Mouse (Mus musculus): Measurements from ENCODE around the gene Scaf1. TPM values are rescaled to one million over a fixed set of nuclear protein-coding genes. Genes with fewer than 3 reads are reported as not detected.

Scaf1 gene
- polyA plus RNA-seq, 1 experiment from 2014 or later: 36.5 TPM

DNA sequence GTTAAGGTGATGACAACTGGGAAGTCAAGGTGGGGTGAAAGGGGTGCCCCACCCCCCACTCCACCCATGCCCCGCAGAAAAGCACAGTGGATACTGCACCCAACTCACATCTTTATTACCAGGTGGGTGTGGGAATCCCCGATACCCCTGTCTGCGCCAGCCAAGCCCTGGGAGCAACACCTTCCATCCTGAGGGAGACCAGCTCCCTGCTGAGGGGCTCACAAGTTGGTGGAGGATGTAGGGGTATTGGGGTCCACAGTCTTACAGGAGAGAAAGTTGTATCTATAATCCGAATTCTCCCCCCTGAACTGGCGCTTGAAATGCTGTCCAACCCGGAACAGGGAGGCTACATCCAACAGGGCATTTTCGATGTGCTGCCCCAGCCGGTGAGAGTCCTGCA, 56.9 kb downstream of the Scaf1 start:
- Histone ChIP-seq H3K4me1 (no peaks in the 10 kb centered on the region; the same call in 1 of the 2 replicates), H3K27ac (no peak overlapping the region), H3K4me2 (no peak overlapping the region), H3K9me3 (no peaks in the 10 kb centered on the region), H3K4me3 (no peak overlapping the region), H3K36me3 (peaks cover 6% of the 10 kb centered on the region; the same call in 1 of the 2 replicates), H3K27me3 (no peaks in the 10 kb centered on the region), H3K9ac (no peak overlapping the region)
- WGBS: 76% methylated on average over 8 of the region's 8 CpGs
- ATAC-seq (ENCODE audit: borderline replicate concordance, extremely low read depth, low FRiP score, low TSS enrichment): no peak

DNA sequence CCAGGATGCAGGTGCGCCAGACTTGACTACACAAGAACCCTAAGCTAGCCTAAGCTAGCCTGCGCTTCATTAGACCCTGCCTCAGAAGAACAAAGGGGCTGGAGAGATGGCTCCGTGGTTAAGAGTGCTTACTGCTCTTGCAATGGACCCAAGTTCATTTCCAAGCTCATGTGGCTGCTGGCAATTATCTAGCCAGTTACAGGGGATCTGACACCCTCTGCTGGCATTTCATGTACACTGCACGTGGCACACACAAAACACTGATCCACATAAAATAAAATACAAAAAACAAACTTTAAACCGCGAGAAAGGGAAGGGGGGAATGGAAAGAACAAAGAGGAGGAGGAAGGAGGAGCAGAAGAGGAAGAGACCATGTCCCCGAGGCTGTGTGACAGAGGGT, 58.0 kb downstream of the Scaf1 start:
- H3K4me1 ChIP-seq: peaks cover under 1% of the 10 kb centered on the region
- 46% methylated on average over 7 of the region's 7 CpGs for WGBS
- H3K9me3 ChIP-seq: no peaks in the 10 kb centered on the region
- no peak overlapping the region for H3K9ac ChIP-seq
- H3K4me3 ChIP-seq: no peak overlapping the region
- 0 out of 2 replicates have a peak, but pooled peaks cover 3% of the 10 kb centered on the region for H3K36me3 ChIP-seq
- no peak for ATAC-seq (ENCODE audit: borderline replicate concordance, extremely low read depth, low FRiP score, low TSS enrichment)
- H3K27ac ChIP-seq: no peak overlapping the region
- H3K4me2 ChIP-seq: no peak overlapping the region
- no peaks in the 10 kb centered on the region for H3K27me3 ChIP-seq

DNA sequence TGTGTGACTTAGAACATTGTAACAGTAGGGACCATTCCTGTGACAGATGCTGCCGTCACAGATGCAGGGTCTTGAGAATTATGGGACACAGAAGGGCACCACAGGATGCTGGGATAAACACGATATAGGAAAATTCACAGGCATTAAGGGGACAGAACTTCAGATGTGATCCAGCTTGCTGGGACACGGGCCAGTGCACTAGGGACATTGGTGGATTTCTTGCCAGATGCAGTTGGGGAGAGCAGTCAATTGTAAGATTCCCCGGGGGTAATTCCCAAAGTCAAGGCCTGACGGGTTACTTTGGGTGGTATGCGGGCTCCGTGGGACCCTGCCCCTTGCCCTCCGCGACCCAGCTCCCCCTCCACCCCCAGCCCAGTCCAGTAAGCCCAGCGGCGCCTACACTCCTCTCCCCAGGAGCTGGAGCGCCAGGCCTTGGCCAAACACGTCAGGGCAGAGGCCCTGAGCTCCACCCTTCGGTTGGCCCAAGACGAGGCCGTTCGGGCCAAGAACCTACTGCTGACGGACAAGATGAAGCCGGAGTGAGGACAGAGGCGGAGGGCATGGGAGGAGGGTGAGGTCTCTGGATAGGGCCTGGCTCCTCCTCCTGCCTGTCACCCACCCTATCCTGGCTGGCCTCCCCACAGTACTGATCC, 58.9 kb downstream of the Scaf1 start:
- Histone ChIP-seq H3K36me3 (no peaks in the 10 kb centered on the region), H3K4me3 (no peak overlapping the region), H3K4me1 (peaks cover 7% of the 10 kb centered on the region), H3K9me3 (no peaks in the 10 kb centered on the region), H3K27ac (peak overlapping the region; percentile 50), H3K27me3 (no peaks in the 10 kb centered on the region), H3K9ac (0 out of 2 replicates have a peak overlapping the region, but pooled peaks have one; percentile 7), H3K4me2 (no peak overlapping the region)
- ATAC-seq (ENCODE audit: borderline replicate concordance, extremely low read depth, low FRiP score, low TSS enrichment): 0 out of 2 replicates have a peak, but pooled peaks have one; percentile 4
- WGBS: 62% methylated on average over 20 of the region's 20 CpGs

DNA sequence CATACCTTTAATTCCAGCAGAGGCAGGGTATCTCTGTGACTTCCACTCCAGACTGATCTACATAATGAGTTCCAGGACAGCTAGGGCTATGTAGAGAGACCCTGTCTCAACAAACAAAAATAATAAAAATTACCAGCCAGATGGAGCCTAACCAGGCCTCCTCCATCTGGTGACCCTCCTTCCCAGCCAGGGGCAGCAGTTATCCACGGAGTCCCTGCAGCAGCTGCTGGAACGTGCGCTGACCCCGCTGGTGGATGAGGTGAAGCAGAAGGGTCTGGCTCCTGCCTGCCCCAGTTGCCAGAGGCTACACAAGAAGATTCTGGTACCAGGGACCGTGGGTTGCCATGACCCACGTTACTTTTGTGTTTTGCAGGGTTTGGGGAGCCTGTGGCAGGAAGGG, 59.9 kb downstream of the Scaf1 start:
- Histone ChIP-seq H3K4me2 (no peak overlapping the region), H3K27me3 (peaks cover 6% of the 10 kb centered on the region), H3K27ac (no peak overlapping the region), H3K9me3 (no peaks in the 10 kb centered on the region), H3K9ac (no peak overlapping the region), H3K4me1 (peaks cover 17% of the 10 kb centered on the region), H3K36me3 (no peaks in the 10 kb centered on the region), H3K4me3 (no peak overlapping the region)
- ATAC-seq (ENCODE audit: borderline replicate concordance, extremely low read depth, low FRiP score, low TSS enrichment): no peak
- 59% methylated on average over 6 of the region's 6 CpGs for whole genome bisulfite sequencing

DNA sequence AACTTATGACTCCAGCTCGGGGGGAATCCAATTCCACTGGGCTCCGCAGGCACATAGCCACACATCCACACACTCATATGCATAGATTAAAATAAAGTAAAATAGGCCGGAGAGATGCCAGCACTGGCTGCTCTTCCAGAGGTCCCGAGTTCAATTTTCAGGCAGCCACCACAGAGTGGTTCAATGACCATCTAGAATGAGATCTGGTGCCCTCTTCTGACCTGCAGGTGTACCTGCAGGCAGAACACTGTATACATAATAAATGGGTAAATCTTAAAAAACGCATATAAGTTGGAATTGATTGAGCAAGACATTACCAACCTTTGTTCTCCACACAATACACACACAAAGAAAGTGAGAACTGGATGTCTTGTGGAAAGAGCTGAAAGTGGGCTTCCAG, 60.5 kb downstream of the Scaf1 start:
- no peaks in the 10 kb centered on the region for H3K9me3 ChIP-seq
- H3K9ac ChIP-seq: no peak overlapping the region
- H3K36me3 ChIP-seq: no peaks in the 10 kb centered on the region
- WGBS: 48% methylated on average over 5 of the region's 5 CpGs
- peaks cover 17% of the 10 kb centered on the region for H3K4me1 ChIP-seq
- H3K27me3 ChIP-seq: peaks cover 12% of the 10 kb centered on the region
- H3K4me2 ChIP-seq: no peak overlapping the region
- ATAC-seq (ENCODE audit: borderline replicate concordance, extremely low read depth, low FRiP score, low TSS enrichment): no peak
- H3K4me3 ChIP-seq: no peak overlapping the region
- no peak overlapping the region for H3K27ac ChIP-seq

DNA sequence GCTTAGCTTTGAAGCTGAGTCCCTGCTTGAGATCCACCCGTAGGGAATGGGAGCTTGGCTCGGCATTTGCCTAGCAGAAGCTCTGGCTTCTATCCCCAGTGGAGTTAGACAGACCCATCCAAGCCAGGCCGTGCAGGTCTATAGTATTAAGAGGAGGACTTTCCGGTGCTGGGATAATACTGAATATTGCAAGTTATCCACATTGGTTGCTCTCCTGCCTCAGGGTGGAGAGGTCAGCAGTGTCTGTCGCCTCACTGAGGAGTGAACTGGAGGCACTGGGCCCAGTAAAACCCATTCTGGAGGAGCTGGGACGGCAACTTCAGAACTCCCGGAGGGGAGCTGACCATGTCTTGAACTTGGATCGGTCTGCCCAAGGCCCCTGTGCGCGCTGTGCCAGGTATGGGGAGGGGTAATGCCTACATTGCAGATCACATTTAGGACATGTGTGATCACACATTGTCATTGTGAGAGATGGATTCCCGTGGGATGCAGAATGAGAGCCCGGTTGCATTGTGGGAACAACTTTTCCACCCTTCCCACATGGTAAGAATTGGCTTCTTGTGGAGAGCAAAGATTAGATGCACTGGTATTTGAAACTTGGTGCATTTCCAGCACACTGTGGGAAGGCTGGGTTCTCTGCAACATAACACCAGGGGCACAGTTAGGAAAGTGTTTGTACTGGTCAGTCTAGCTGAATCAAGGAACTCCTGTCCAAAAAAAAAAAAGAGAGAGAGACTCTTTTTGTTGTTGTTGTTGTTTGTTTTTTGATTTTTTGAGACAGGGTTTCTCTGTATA, 61.9 kb downstream of the Scaf1 start:
- Histone ChIP-seq H3K4me3 (no peak overlapping the region), H3K27me3 (peaks cover 25% of the 10 kb centered on the region), H3K4me1 (peaks cover 17% of the 10 kb centered on the region), H3K27ac (no peak overlapping the region), H3K4me2 (no peak overlapping the region), H3K36me3 (no peaks in the 10 kb centered on the region), H3K9me3 (no peaks in the 10 kb centered on the region), H3K9ac (no peak overlapping the region)
- WGBS: 82% methylated on average over 12 of the region's 12 CpGs
- ATAC-seq (ENCODE audit: borderline replicate concordance, extremely low read depth, low FRiP score, low TSS enrichment): no peak

DNA sequence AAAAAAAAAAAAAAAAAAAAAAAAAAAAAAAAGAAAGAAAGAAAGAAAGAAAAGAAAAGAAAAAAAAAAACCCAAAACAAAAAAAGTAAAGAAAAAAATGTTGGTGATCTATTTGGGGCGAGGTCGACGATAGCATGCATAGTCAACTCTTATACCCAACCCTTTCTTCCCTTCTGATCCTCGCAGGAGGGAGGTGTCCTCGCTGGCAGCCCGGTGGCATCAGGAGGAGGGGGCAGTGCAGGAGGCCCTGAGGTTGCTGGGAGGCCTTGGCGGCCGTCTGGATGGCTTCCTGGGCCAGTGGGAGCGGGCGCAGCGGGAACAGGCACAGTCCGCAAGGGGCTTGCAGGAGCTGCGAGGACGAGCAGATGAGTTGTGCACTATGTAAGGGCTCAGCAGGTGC, 62.6 kb downstream of the Scaf1 start:
- Histone ChIP-seq H3K27me3 (peaks cover 28% of the 10 kb centered on the region), H3K27ac (no peak overlapping the region), H3K4me3 (no peak overlapping the region), H3K9ac (no peak overlapping the region), H3K36me3 (no peaks in the 10 kb centered on the region), H3K4me1 (peaks cover 17% of the 10 kb centered on the region), H3K4me2 (no peak overlapping the region), H3K9me3 (no peaks in the 10 kb centered on the region)
- no peak for ATAC-seq (ENCODE audit: borderline replicate concordance, extremely low read depth, low FRiP score, low TSS enrichment)
- 58% methylated on average over 14 of the region's 14 CpGs for WGBS

Small RNA genes within 50 kb of the gene (microRNA-seq; reads per million reads assigned to microRNA genes)
- gene Mir7054: 0.56 reads per million

Other genes with a start within 250 kb of the Scaf1 start
- 95.6 and 97.7 TPM in 2 replicates for gene Nup62, start 200.3 kb downstream of the Scaf1 start, polyA plus RNA-seq (2015; fragmentation: Nextera tagmentation; extraction: Ambion mirVana)
- 0.63 and 1.7 TPM in 2 replicates for gene Il4i1, start 200.0 kb downstream of the Scaf1 start, polyA plus RNA-seq (2015; fragmentation: Nextera tagmentation; extraction: Ambion mirVana)
- 4.9 and 5.0 TPM in 2 replicates for gene Atf5, start 199.7 kb downstream of the Scaf1 start, polyA plus RNA-seq (2015; fragmentation: Nextera tagmentation; extraction: Ambion mirVana)
- gene Akt1s1, start 167.4 kb downstream of the Scaf1 start, polyA plus RNA-seq (2015; fragmentation: Nextera tagmentation; extraction: Ambion mirVana): 109 and 111 TPM in 2 replicates
- 71.3 and 74.4 TPM in 2 replicates for gene Tbc1d17, start 167.3 kb downstream of the Scaf1 start, polyA plus RNA-seq (2015; fragmentation: Nextera tagmentation; extraction: Ambion mirVana)
- 37.6 and 37.9 TPM in 2 replicates for gene Pnkp, start 159.2 kb downstream of the Scaf1 start, polyA plus RNA-seq (2015; fragmentation: Nextera tagmentation; extraction: Ambion mirVana)
- gene Ptov1, start 146.6 kb downstream of the Scaf1 start, polyA plus RNA-seq (2015; fragmentation: Nextera tagmentation; extraction: Ambion mirVana): 371 and 398 TPM in 2 replicates
- gene Med25, start 123.7 kb downstream of the Scaf1 start, polyA plus RNA-seq (2015; fragmentation: Nextera tagmentation; extraction: Ambion mirVana): 93.5 and 97.7 TPM in 2 replicates
- gene Fuz, start 120.3 kb downstream of the Scaf1 start, polyA plus RNA-seq (2015; fragmentation: Nextera tagmentation; extraction: Ambion mirVana): 21.0 and 24.0 TPM in 2 replicates
- gene Ap2a1, start 86.9 kb downstream of the Scaf1 start, polyA plus RNA-seq (2015; fragmentation: Nextera tagmentation; extraction: Ambion mirVana): 63.1 and 64.8 TPM in 2 replicates
- gene Tsks, start 73.2 kb downstream of the Scaf1 start, polyA plus RNA-seq (2015; fragmentation: Nextera tagmentation; extraction: Ambion mirVana): 0.09 and 0.15 TPM in 2 replicates
- 14.5 and 15.0 TPM in 2 replicates for gene Cpt1c, start 41.5 kb downstream of the Scaf1 start, polyA plus RNA-seq (2015; fragmentation: Nextera tagmentation; extraction: Ambion mirVana)
- 545 and 586 TPM in 2 replicates for gene Prmt1, start 29.8 kb downstream of the Scaf1 start, polyA plus RNA-seq (2015; fragmentation: Nextera tagmentation; extraction: Ambion mirVana)
- 88.1 and 92.6 TPM in 2 replicates for gene Irf3, start 18.7 kb downstream of the Scaf1 start, polyA plus RNA-seq (2015; fragmentation: Nextera tagmentation; extraction: Ambion mirVana)
- 66.3 and 66.7 TPM in 2 replicates for gene Bcl2l12, start 17.7 kb downstream of the Scaf1 start, polyA plus RNA-seq (2015; fragmentation: Nextera tagmentation; extraction: Ambion mirVana)
- 49.7 and 50.4 TPM in 2 replicates for gene Rras, start 1.6 kb upstream of the Scaf1 start, polyA plus RNA-seq (2015; fragmentation: Nextera tagmentation; extraction: Ambion mirVana)
- gene Prr12, start 36.5 kb upstream of the Scaf1 start, polyA plus RNA-seq (2015; fragmentation: Nextera tagmentation; extraction: Ambion mirVana): 10.9 and 11.1 TPM in 2 replicates
- 74.9 and 75.1 TPM in 2 replicates for gene Nosip, start 46.1 kb upstream of the Scaf1 start, polyA plus RNA-seq (2015; fragmentation: Nextera tagmentation; extraction: Ambion mirVana)
- gene Prrg2, start 46.3 kb upstream of the Scaf1 start, polyA plus RNA-seq (2015; fragmentation: Nextera tagmentation; extraction: Ambion mirVana): 23.1 and 24.2 TPM in 2 replicates
- 353 and 358 TPM in 2 replicates for gene Rcn3, start 75.9 kb upstream of the Scaf1 start, polyA plus RNA-seq (2015; fragmentation: Nextera tagmentation; extraction: Ambion mirVana)
- gene Fcgrt, start 87.5 kb upstream of the Scaf1 start, polyA plus RNA-seq (2015; fragmentation: Nextera tagmentation; extraction: Ambion mirVana): 73.6 and 83.1 TPM in 2 replicates
- gene Rps11, start 108.1 kb upstream of the Scaf1 start, polyA plus RNA-seq (2015; fragmentation: Nextera tagmentation; extraction: Ambion mirVana): 1,432 and 1,559 TPM in 2 replicates
- gene Rpl13a, start 112.4 kb upstream of the Scaf1 start, polyA plus RNA-seq (2015; fragmentation: Nextera tagmentation; extraction: Ambion mirVana): 1,187 and 1,308 TPM in 2 replicates
- 0.19 and 0.20 TPM in 2 replicates for gene Gm45713, start 119.9 kb upstream of the Scaf1 start, polyA plus RNA-seq (2015; fragmentation: Nextera tagmentation; extraction: Ambion mirVana)
- gene Flt3l, start 120.1 kb upstream of the Scaf1 start, polyA plus RNA-seq (2015; fragmentation: Nextera tagmentation; extraction: Ambion mirVana): 1.5 and 8.3 TPM in 2 replicates
- 100 and 103 TPM in 2 replicates for gene Pih1d1, start 137.9 kb upstream of the Scaf1 start, polyA plus RNA-seq (2015; fragmentation: Nextera tagmentation; extraction: Ambion mirVana)
- gene Aldh16a1, start 138.2 kb upstream of the Scaf1 start, polyA plus RNA-seq (2015; fragmentation: Nextera tagmentation; extraction: Ambion mirVana): 54.8 and 56.8 TPM in 2 replicates
- 0.33 and 0.55 TPM in 2 replicates for gene Slc17a7, start 147.6 kb upstream of the Scaf1 start, polyA plus RNA-seq (2015; fragmentation: Nextera tagmentation; extraction: Ambion mirVana)
- not detected in 2 replicates for gene Gfy, start 163.2 kb upstream of the Scaf1 start, polyA plus RNA-seq (2015; fragmentation: Nextera tagmentation; extraction: Ambion mirVana)
- not detected in 2 replicates for gene Pth2, start 164.6 kb upstream of the Scaf1 start, polyA plus RNA-seq (2015; fragmentation: Nextera tagmentation; extraction: Ambion mirVana)
- gene Ccdc155, start 188.5 kb upstream of the Scaf1 start, polyA plus RNA-seq (2015; fragmentation: Nextera tagmentation; extraction: Ambion mirVana): 0.75 and 1.1 TPM in 2 replicates
- 0.54 and 1.1 TPM in 2 replicates for gene Dkkl1, start 195.8 kb upstream of the Scaf1 start, polyA plus RNA-seq (2015; fragmentation: Nextera tagmentation; extraction: Ambion mirVana)
- gene Tead2, start 199.4 kb upstream of the Scaf1 start, polyA plus RNA-seq (2015; fragmentation: Nextera tagmentation; extraction: Ambion mirVana): 180 and 183 TPM in 2 replicates
- gene Cd37, start 222.8 kb upstream of the Scaf1 start, polyA plus RNA-seq (2015; fragmentation: Nextera tagmentation; extraction: Ambion mirVana): 3.1 and 3.8 TPM in 2 replicates
- gene Slc6a16, start 224.7 kb upstream of the Scaf1 start, polyA plus RNA-seq (2015; fragmentation: Nextera tagmentation; extraction: Ambion mirVana): 0.16 TPM in 1 of 2 replicates, not detected in the other

Measured in lung, embryonic 15.5 days (tissue).